9 mouse cellular contexts compared by ENCODE assay signal in the genomic region with DNA sequence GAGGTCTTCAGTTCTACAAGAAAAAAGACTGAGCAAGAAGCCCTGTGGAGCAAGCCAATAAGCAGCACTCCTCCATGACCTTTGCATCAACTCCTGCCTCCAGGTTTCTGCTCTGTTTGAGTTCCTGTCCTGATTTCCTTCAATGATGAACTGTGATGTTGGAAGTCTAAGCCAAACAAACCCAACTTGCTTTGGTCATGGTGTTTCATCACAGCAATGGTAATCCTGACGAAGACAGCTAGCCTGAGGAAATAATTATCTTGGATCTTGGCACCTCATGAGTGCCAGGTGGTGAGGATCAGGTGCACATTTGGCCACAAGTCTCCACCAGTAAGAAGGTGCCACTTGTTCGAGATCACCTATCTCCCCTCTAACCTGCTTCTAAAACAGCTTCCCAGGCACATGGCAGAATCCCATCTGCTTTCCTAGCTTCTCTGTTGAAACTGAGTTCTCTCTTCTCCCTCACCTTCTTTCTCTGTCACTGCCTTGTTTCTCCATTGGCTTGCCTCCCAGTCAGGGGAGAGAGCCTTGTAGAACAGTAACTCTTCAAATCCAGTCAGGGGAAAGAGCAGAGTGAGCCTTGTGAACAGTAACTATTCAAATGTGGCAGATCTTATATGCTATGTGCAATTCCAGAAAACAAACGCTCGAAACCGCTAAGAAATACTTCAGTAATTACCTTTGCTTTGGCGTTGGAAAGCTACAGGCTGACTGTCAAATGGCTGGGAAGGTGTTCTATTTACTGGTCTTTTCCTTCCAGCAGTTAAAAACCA. TPM values are rescaled to one million over a fixed set of nuclear protein-coding genes. Genes with fewer than 3 reads are reported as not detected.
DNase-seq lines count a peak whose midpoint lies in the region; ATAC-seq and TF ChIP-seq lines count a peak whose summit lies in the region.
"Had no signal": no experiment of that assay in that cellular context is flagged by ENCODE, and none has a peak within 500 bp of the region (broad histone marks: within the 10 kb centered on the region; RNA-seq: fewer than 3 reads in every experiment).

A gene (minus strand): TSS at position 723 of the 773 bp plus-strand sequence.

- no peaks in the 10 kb centered on the region for H3K4me1 ChIP-seq in lung, postnatal 0 days (ENCODE audit: insufficient read depth, low read depth, low read length)
- H3K4me1 ChIP-seq in bone marrow macrophage, adult 2 months (ENCODE audit: control insufficient read depth, insufficient read depth, low read length), result peaks cover 11% of the 10 kb centered on the region
- H3K4me1 ChIP-seq in intestine, embryonic 14.5 days (replicated peaks; ENCODE audit: control insufficient read depth, insufficient read depth, low read length), result no peaks in the 10 kb centered on the region
- peaks cover 4% of the 10 kb centered on the region; the same call in 1 of the 2 replicates for H3K4me1 ChIP-seq in neural tube, embryonic 13.5 days (replicated peaks)

- no peak for TF ChIP-seq POLR2A in bone marrow macrophage, adult 2 months (IDR thresholded peaks at IDR 0.05; ENCODE audit: borderline replicate concordance, low read depth, low read length)

- H3K4me3 ChIP-seq in lung, postnatal 0 days (ENCODE audit: low read depth, low read length), result no peak within 1 kb of the TSS
- no peak within 1 kb of the TSS for H3K4me3 ChIP-seq in bone marrow macrophage, adult 2 months (ENCODE audit: insufficient read depth, low read length)
- no peak within 1 kb of the TSS for H3K4me3 ChIP-seq in intestine, embryonic 14.5 days (ENCODE audit: low read depth, low read length)
- no peak within 1 kb of the TSS for H3K4me3 ChIP-seq in neural tube, embryonic 13.5 days
- H3K4me3 ChIP-seq: myocyte had no signal

- H3K9me3 ChIP-seq in lung, postnatal 0 days (ENCODE audit: low read length), result no peaks in the 10 kb centered on the region
- H3K9me3 ChIP-seq in intestine, embryonic 14.5 days (ENCODE audit: control insufficient read depth, low read length), result no peaks in the 10 kb centered on the region
- H3K9me3 ChIP-seq in neural tube, embryonic 13.5 days, result no peaks in the 10 kb centered on the region

- TF ChIP-seq EP300 in lung, postnatal 0 days (IDR thresholded peaks at IDR 0.05), result no peak

- ATAC-seq in lung, postnatal 0 days, result no peak
- no peak for ATAC-seq in intestine, embryonic 14.5 days (replicated peaks; ENCODE audit: low FRiP score, low TSS enrichment, low read depth)
- ATAC-seq in neural tube, embryonic 13.5 days (ENCODE audit: low read depth), result no peak

- TF ChIP-seq CTCF in lung, postnatal 0 days (IDR thresholded peaks at IDR 0.05), result no peak
- no peak for TF ChIP-seq CTCF in bone marrow macrophage, adult 2 months (IDR thresholded peaks at IDR 0.05; ENCODE audit: low read depth, low read length)

- no peak within 1 kb of the TSS for H3K27ac ChIP-seq in lung, postnatal 0 days (ENCODE audit: low read length)
- no peak within 1 kb of the TSS for H3K27ac ChIP-seq in bone marrow macrophage, adult 2 months (ENCODE audit: insufficient read depth, low read depth, low read length)
- no peak within 1 kb of the TSS for H3K27ac ChIP-seq in intestine, embryonic 14.5 days (ENCODE audit: low read depth)
- no peak within 1 kb of the TSS for H3K27ac ChIP-seq in neural tube, embryonic 13.5 days (replicated peaks)

- 77% methylated on average over 6 of the region's 6 CpGs for WGBS in lung, postnatal 0 days
- WGBS in intestine, embryonic 14.5 days, result 84% methylated on average over 6 of the region's 6 CpGs
- WGBS in neural tube, embryonic 13.5 days, result 91% methylated on average over 6 of the region's 6 CpGs

- H3K9ac ChIP-seq in lung, postnatal 0 days (replicated peaks; ENCODE audit: low read depth), result no peak within 1 kb of the TSS
- no peak within 1 kb of the TSS for H3K9ac ChIP-seq in intestine, embryonic 14.5 days (ENCODE audit: low read length)
- no peak within 1 kb of the TSS for H3K9ac ChIP-seq in neural tube, embryonic 13.5 days

- H3K4me2 ChIP-seq in lung, postnatal 0 days (replicated peaks; ENCODE audit: low read depth, low read length), result no peak within 1 kb of the TSS
- H3K4me2 ChIP-seq in intestine, embryonic 14.5 days (ENCODE audit: low read length), result no peak within 1 kb of the TSS
- H3K4me2 ChIP-seq in neural tube, embryonic 13.5 days, result no peak within 1 kb of the TSS

- no peaks in the 10 kb centered on the region for H3K36me3 ChIP-seq in lung, postnatal 0 days (ENCODE audit: insufficient read depth, low read length)
- H3K36me3 ChIP-seq in intestine, embryonic 14.5 days (ENCODE audit: control insufficient read depth, insufficient read depth, low read length), result no peaks in the 10 kb centered on the region
- no peaks in the 10 kb centered on the region for H3K36me3 ChIP-seq in neural tube, embryonic 13.5 days

- no peaks in the 10 kb centered on the region for H3K27me3 ChIP-seq in lung, postnatal 0 days (replicated peaks; ENCODE audit: insufficient read depth, low read length)
- H3K27me3 ChIP-seq in intestine, embryonic 14.5 days (replicated peaks; ENCODE audit: control insufficient read depth, insufficient read depth, low read length), result no peaks in the 10 kb centered on the region
- H3K27me3 ChIP-seq in neural tube, embryonic 13.5 days, result no peaks in the 10 kb centered on the region

- no peak for DNase-seq in lung, postnatal 0 days (ENCODE audit: low spot score)
- DNase-seq in lung, postnatal 25 days (ENCODE audit: low spot score), result no peak
- DNase-seq in intestine, embryonic 14.5 days (ENCODE audit: low spot score), result no peak
- DNase-seq in urinary bladder, postnatal 10 days (ENCODE audit: low spot score), result no peak
- DNase-seq in urinary bladder, postnatal 4 days (ENCODE audit: low spot score in 2 of 2), result no peak
- DNase-seq in ovary, postnatal 10 days (ENCODE audit: low spot score), result no peak

RNA-seq across cellular contexts. Expression of the gene that starts here (rescaled TPM):
- 17.5 and 20.7 TPM in 2 replicates for polyA plus RNA-seq in lung, postnatal 0 days (2015; fragmentation: Nextera tagmentation; extraction: Ambion mirVana)
- polyA plus RNA-seq in bone marrow macrophage, adult 2 months (2012; ENCODE audit: insufficient read depth, insufficient read length, missing spikeins), result 19.8 and 22.2 TPM in 2 replicates
- polyA plus RNA-seq in intestine, embryonic 14.5 days (2014; fragmentation: Nextera tagmentation; extraction: Ambion mirVana), result 26.5 and 28.9 TPM in 2 replicates
- polyA plus RNA-seq in neural tube, embryonic 13.5 days (2015; fragmentation: Nextera tagmentation; extraction: Ambion mirVana), result 11.5 and 13.2 TPM in 2 replicates
